Comparison of ENCODE assay signal across 31 mouse cellular contexts in genomic region chr8:13356221-13356620, GRCm38 (mm10). TPM values are rescaled to one million over a fixed set of nuclear protein-coding genes. Genes with fewer than 3 reads are reported as not detected.
DNase-seq lines count a peak whose midpoint lies in the region; ATAC-seq and TF ChIP-seq lines count a peak whose summit lies in the region.
"Had no signal": no experiment of that assay in that cellular context is flagged by ENCODE, and none has a peak within 500 bp of the region (broad histone marks: within the 10 kb centered on the region; RNA-seq: fewer than 3 reads in every experiment).

No protein-coding gene starts in this region.

- peaks cover 72% of the 10 kb centered on the region for H3K36me3 ChIP-seq in intestine, embryonic 15.5 days
- peaks cover 71% of the 10 kb centered on the region for H3K36me3 ChIP-seq in intestine, postnatal 0 days (ENCODE audit: control insufficient read depth, insufficient read depth)

- no peak for ATAC-seq in intestine, embryonic 15.5 days
- ATAC-seq in intestine, postnatal 0 days, result no peak
- ATAC-seq: CD4-positive, CD25-positive, alpha-beta regulatory T cell, adult 4 months; forebrain, embryonic 14.5 days; forebrain, embryonic 16.5 days had no signal

- peaks cover 8% of the 10 kb centered on the region; the same call in 1 of the 2 replicates for H3K4me1 ChIP-seq in intestine, embryonic 15.5 days (replicated peaks)
- H3K4me1 ChIP-seq in intestine, postnatal 0 days (replicated peaks; ENCODE audit: control insufficient read depth, insufficient read depth, low read length), result no peaks in the 10 kb centered on the region
- H3K4me1 ChIP-seq: embryonic facial prominence, embryonic 13.5 days; forebrain, embryonic 10.5 days; forebrain, embryonic 12.5 days had no signal

- TF ChIP-seq CTCF in gastrocnemius, adult 2 months (IDR thresholded peaks at IDR 0.05), result no peak
- TF ChIP-seq CTCF in intestine, postnatal 0 days (IDR thresholded peaks at IDR 0.05; ENCODE audit: low read depth), result no peak

- no peaks in the 10 kb centered on the region for H3K9me3 ChIP-seq in intestine, embryonic 15.5 days
- no peaks in the 10 kb centered on the region for H3K9me3 ChIP-seq in intestine, postnatal 0 days (ENCODE audit: control insufficient read depth)
- H3K9me3 ChIP-seq: embryonic facial prominence, embryonic 13.5 days; embryonic facial prominence, embryonic 15.5 days; forebrain, embryonic 12.5 days had no signal

- intact Hi-C loops in gastrocnemius, adult 2 months (cut with DNase I), result no loop called here

- no peak for DNase-seq in gastrocnemius, adult 2 months
- no peak for DNase-seq in gastrocnemius, postnatal 10 days
- DNase-seq in ES-CJ7 (ENCODE audit: low read depth, low spot score), result peak; percentile 41
- DNase-seq in ZHBTc4 (ENCODE audit: low read depth, low spot score), result peak; percentile 69
- DNase-seq in lung, postnatal 36 days, result no peak
- DNase-seq in cerebellum, postnatal 36 days, result no peak
- DNase-seq: adrenal gland, adult 2 months; adrenal gland, postnatal 10 days; adrenal gland, postnatal 25 days; B cell, adult 2 months; cerebellum, adult 11-12 months; cerebellum, adult 2 months; cerebellum, adult 9-10 months; cerebellum, postnatal 10 days; cerebellum, postnatal 25 days; embryo, embryonic 11 days had no signal

- H3K27ac ChIP-seq in gastrocnemius, adult 2 months, result peak overlapping the region; percentile 82
- 0 out of 2 replicates have a peak overlapping the region, but pooled peaks have one; percentile 13 for H3K27ac ChIP-seq in intestine, embryonic 15.5 days
- H3K27ac ChIP-seq in intestine, postnatal 0 days (ENCODE audit: low read depth, low read length), result no peak overlapping the region
- H3K27ac ChIP-seq: embryonic facial prominence, embryonic 13.5 days; embryonic facial prominence, embryonic 15.5 days; forebrain, embryonic 10.5 days had no signal

- H3K27me3 ChIP-seq in intestine, embryonic 15.5 days (replicated peaks), result no peaks in the 10 kb centered on the region
- H3K27me3 ChIP-seq in intestine, postnatal 0 days (replicated peaks; ENCODE audit: control insufficient read depth, insufficient read depth, low read length), result no peaks in the 10 kb centered on the region
- H3K27me3 ChIP-seq: CH12.LX; embryonic facial prominence, embryonic 13.5 days; embryonic facial prominence, embryonic 15.5 days; forebrain, embryonic 12.5 days had no signal

- no peak overlapping the region for H3K9ac ChIP-seq in intestine, embryonic 15.5 days
- no peak overlapping the region for H3K9ac ChIP-seq in intestine, postnatal 0 days (ENCODE audit: low read depth, low read length)
- H3K9ac ChIP-seq: embryonic facial prominence, embryonic 13.5 days; embryonic facial prominence, embryonic 15.5 days; forebrain, embryonic 12.5 days had no signal

- WGBS in intestine, embryonic 15.5 days, result 79% methylated on average over 6 of the region's 6 CpGs
- 66% methylated on average over 6 of the region's 6 CpGs for WGBS in intestine, postnatal 0 days

- no peak overlapping the region for H3K4me2 ChIP-seq in intestine, embryonic 15.5 days (replicated peaks)
- H3K4me2 ChIP-seq in intestine, postnatal 0 days (replicated peaks; ENCODE audit: low read depth), result no peak overlapping the region
- H3K4me2 ChIP-seq: embryonic facial prominence, embryonic 13.5 days; embryonic facial prominence, embryonic 15.5 days; forebrain, embryonic 12.5 days had no signal

- H3K4me3 ChIP-seq in gastrocnemius, adult 2 months, result no peak overlapping the region
- H3K4me3 ChIP-seq in intestine, embryonic 15.5 days (replicated peaks), result no peak overlapping the region
- no peak overlapping the region for H3K4me3 ChIP-seq in intestine, postnatal 0 days (ENCODE audit: low read depth, low read length)
- H3K4me3 ChIP-seq: embryonic facial prominence, embryonic 13.5 days; embryonic facial prominence, embryonic 15.5 days; erythroblast, embryonic 14.5 days; forebrain, embryonic 10.5 days; forebrain, embryonic 12.5 days had no signal

RNA-seq across cellular contexts. Expression of gene Tfdp1, which starts 17.7 kb away (rescaled TPM):
- total RNA-seq in gastrocnemius, adult 2 months (2021), result 10 to 100 TPM; 56.8 to 60.3 TPM
- total RNA-seq in gastrocnemius, postnatal 10 days (2021), result 10 to 100 TPM; 45.1 to 48.4 TPM
- 148 and 170 TPM in 2 replicates for polyA plus RNA-seq in intestine, embryonic 15.5 days (2015; fragmentation: Nextera tagmentation; extraction: Ambion mirVana)
- 50.3 and 51.2 TPM in 2 replicates for polyA plus RNA-seq in intestine, postnatal 0 days (2015; fragmentation: Nextera tagmentation; extraction: Ambion mirVana)

RNA-seq across cellular contexts. Expression of gene Atp4b, which starts 40.4 kb away (rescaled TPM):
- not detected for total RNA-seq in gastrocnemius, adult 2 months (2021)
- total RNA-seq in gastrocnemius, postnatal 10 days (2021), result not detected
- polyA plus RNA-seq in intestine, embryonic 15.5 days (2015; fragmentation: Nextera tagmentation; extraction: Ambion mirVana), result not detected in 2 replicates
- polyA plus RNA-seq in intestine, postnatal 0 days (2015; fragmentation: Nextera tagmentation; extraction: Ambion mirVana), result not detected in 2 replicates
- total RNA-seq: adrenal gland, postnatal 10 days; adrenal gland, postnatal 25 days; adrenal gland, postnatal 4 days; CH12.LX; common myeloid progenitor, adult 5-6 weeks; ES-E14 had no signal
- polyA plus RNA-seq: CD4-positive, CD25-positive, alpha-beta regulatory T cell, adult 4 months; cerebellum, adult 2 months; embryonic facial prominence, embryonic 11.5 days; embryonic facial prominence, embryonic 13.5 days; embryonic facial prominence, embryonic 15.5 days; erythroblast, embryonic 14.5 days; forebrain, embryonic 12.5 days; forebrain, embryonic 14.5 days; forebrain, embryonic 16.5 days had no signal

RNA-seq across cellular contexts. Expression of gene Grk1, which starts 48.7 kb away (rescaled TPM):
- not detected for total RNA-seq in gastrocnemius, adult 2 months (2021)
- total RNA-seq in gastrocnemius, postnatal 10 days (2021), result under 1 TPM; 0.02 TPM
- not detected in 2 replicates for polyA plus RNA-seq in intestine, embryonic 15.5 days (2015; fragmentation: Nextera tagmentation; extraction: Ambion mirVana)
- polyA plus RNA-seq in intestine, postnatal 0 days (2015; fragmentation: Nextera tagmentation; extraction: Ambion mirVana), result not detected in 2 replicates
- total RNA-seq: adrenal gland, adult 2 months; adrenal gland, postnatal 25 days; CH12.LX; common myeloid progenitor, adult 5-6 weeks had no signal
- polyA plus RNA-seq: adrenal gland, adult 2 months; CD4-positive, CD25-positive, alpha-beta regulatory T cell, adult 4 months; erythroblast, embryonic 14.5 days; forebrain, embryonic 16.5 days had no signal

Comparison
In these comparisons a context has a peak if more than half of its experiments do, and no peak if none do; other contexts are left out.
1. DNase-seq: peak in ES-CJ7 (single experiment) and ZHBTc4 (single experiment); none in gastrocnemius, adult 2 months (single experiment), gastrocnemius, postnatal 10 days (single experiment), lung, postnatal 36 days (single experiment) and cerebellum, postnatal 36 days (0 of 2).